Mouse (Mus musculus) brown adipose tissue, adult 24 weeks (tissue): ENCODE data around the gene Tnfaip6. TPM values are rescaled to one million over a fixed set of nuclear protein-coding genes. Genes with fewer than 3 reads are reported as not detected.
"Not testable (repeated sequence)": the region's sequence is repeated elsewhere in the genome, so short reads cannot be mapped to it uniquely, and the experiment has no call there.

Source experiments
- H3K27ac ChIP-seq: fragments of 200-500 bp; replicated peaks from 2 replicates; pipeline ENCODE4 v1.5.1; 2012; ENCODE audit warnings: low read depth, mild to moderate bottlenecking, low read length
- H3K4me1 ChIP-seq: fragments of 200-500 bp; 2 replicates; pipeline ENCODE4 v1.6.1; 2012; ENCODE audit warnings: low read length, mixed read lengths; ENCODE audit not compliant: control insufficient read depth, insufficient read depth, insufficient read length
- H3K4me3 ChIP-seq: fragments of 200-500 bp; 2 replicates; pipeline ENCODE4 v1.5.1; 2012; ENCODE audit warnings: low read depth, mild to moderate bottlenecking, low read length, moderate library complexity; ENCODE audit not compliant: insufficient read depth
- polyA plus RNA-seq: library from polyadenylated mRNA; stranded (reverse); fragments of >200 nt; gene quantifications from 2 replicates; pipeline ENCODE4 v1.2.4, GENCODE M21; 2012; ENCODE audit not compliant: missing spikeins, insufficient read depth, insufficient read length

The Tnfaip6 gene
- polyA plus RNA-seq, result 2.2 and 2.4 TPM in 2 replicates

- H3K4me1 ChIP-seq, result no peaks in the 10 kb centered on the region
- no peak within 1 kb of the TSS for H3K27ac ChIP-seq
- H3K4me3 ChIP-seq, result peak within 1 kb of the TSS; percentile 46
Observed at GRCm38 (mm10) chr2:52037882-52038281, at the start of gene Tnfaip6. TSS of gene Tnfaip6 (plus strand) at chr2:52038009.

GRCm38 (mm10) chr2:51989559-51989958 is 48.2 kb upstream of the Tnfaip6 start:
- Histone ChIP-seq H3K4me3 (no peak overlapping the region), H3K27ac (no peak overlapping the region), H3K4me1 (no peaks in the 10 kb centered on the region)

- no peak overlapping the region for H3K4me3 ChIP-seq
- H3K4me1 ChIP-seq, result no peaks in the 10 kb centered on the region
- H3K27ac ChIP-seq, result no peak overlapping the region
Observed at GRCm38 (mm10) chr2:51991447-51991846, 46.4 kb upstream of the Tnfaip6 start.

- Histone ChIP-seq H3K4me1 (no peaks in the 10 kb centered on the region), H3K4me3 (no peak overlapping the region), H3K27ac (no peak overlapping the region)
Observed at GRCm38 (mm10) chr2:51999996-52000395, 37.8 kb upstream of the Tnfaip6 start.

GRCm38 (mm10) chr2:52001521-52001920 is 36.3 kb upstream of the Tnfaip6 start:
- Histone ChIP-seq H3K4me1 (no peaks in the 10 kb centered on the region), H3K4me3 (no peak overlapping the region), H3K27ac (no peak overlapping the region)

- H3K27ac ChIP-seq, H3K4me3 ChIP-seq, H3K4me1 ChIP-seq: not testable (repeated sequence)
Observed at GRCm38 (mm10) chr2:52002299-52002698, 35.5 kb upstream of the Tnfaip6 start.

GRCm38 (mm10) chr2:52006380-52006779 is 31.4 kb upstream of the Tnfaip6 start:
- Histone ChIP-seq H3K4me1 (no peaks in the 10 kb centered on the region), H3K27ac (no peak overlapping the region), H3K4me3 (no peak overlapping the region)

- not testable (repeated sequence) for H3K4me3 ChIP-seq, H3K27ac ChIP-seq, H3K4me1 ChIP-seq
Observed at GRCm38 (mm10) chr2:52011820-52012219, 26.0 kb upstream of the Tnfaip6 start.

GRCm38 (mm10) chr2:52013306-52013820 is 24.4 kb upstream of the Tnfaip6 start:
- H3K4me1 ChIP-seq, result no peaks in the 10 kb centered on the region
- no peak overlapping the region for H3K4me3 ChIP-seq
- H3K27ac ChIP-seq, result no peak overlapping the region

GRCm38 (mm10) chr2:52016361-52016760 is 21.4 kb upstream of the Tnfaip6 start:
- H3K4me1 ChIP-seq, result no peaks in the 10 kb centered on the region
- no peak overlapping the region for H3K27ac ChIP-seq
- H3K4me3 ChIP-seq, result no peak overlapping the region

- Histone ChIP-seq H3K4me1 (no peaks in the 10 kb centered on the region), H3K27ac (no peak overlapping the region), H3K4me3 (no peak overlapping the region)
Observed at GRCm38 (mm10) chr2:52027061-52027460, 10.7 kb upstream of the Tnfaip6 start.

GRCm38 (mm10) chr2:52029426-52029825 is 8.4 kb upstream of the Tnfaip6 start:
- H3K4me3 ChIP-seq, result no peak overlapping the region
- no peak overlapping the region for H3K27ac ChIP-seq
- no peaks in the 10 kb centered on the region for H3K4me1 ChIP-seq

- H3K4me3 ChIP-seq, result no peak overlapping the region
- no peak overlapping the region for H3K27ac ChIP-seq
- H3K4me1 ChIP-seq, result no peaks in the 10 kb centered on the region
Observed at GRCm38 (mm10) chr2:52031491-52031890, 6.3 kb upstream of the Tnfaip6 start.

- no peaks in the 10 kb centered on the region for H3K4me1 ChIP-seq
- H3K27ac ChIP-seq, result no peak overlapping the region
- H3K4me3 ChIP-seq, result no peak overlapping the region
Observed at GRCm38 (mm10) chr2:52034601-52035000, 3.2 kb upstream of the Tnfaip6 start.

- Histone ChIP-seq H3K27ac (no peak overlapping the region), H3K4me1 (no peaks in the 10 kb centered on the region), H3K4me3 (no peak overlapping the region)
Observed at GRCm38 (mm10) chr2:52035144-52035543, 2.7 kb upstream of the Tnfaip6 start.

- no peak overlapping the region for H3K4me3 ChIP-seq
- H3K27ac ChIP-seq, result no peak overlapping the region
- H3K4me1 ChIP-seq, result no peaks in the 10 kb centered on the region
Observed at GRCm38 (mm10) chr2:52036929-52037595, 747 bp upstream of the Tnfaip6 start.
